Mouse (Mus musculus): ENCODE results near the gene Lsamp. TPM values are rescaled to one million over a fixed set of nuclear protein-coding genes. Genes with fewer than 3 reads are reported as not detected.

Lsamp gene
- total RNA-seq, 2 experiments from 2014 or later, result 5.7 to 7.0 TPM

- no peak for DNase-seq
Observed at GRCm38 (mm10) chr16:41551851-41552262, 1567.7 kb downstream of the Lsamp start.

- no peak for DNase-seq
Observed at GRCm38 (mm10) chr16:41557104-41557503, 1572.9 kb downstream of the Lsamp start.

GRCm38 (mm10) chr16:41565233-41565632 lies 1581.1 kb downstream of the Lsamp start:
- no peak for DNase-seq

GRCm38 (mm10) chr16:41588675-41589301 lies 1604.6 kb downstream of the Lsamp start:
- DNase-seq, result no peak

GRCm38 (mm10) chr16:41612229-41612628 lies 1628.1 kb downstream of the Lsamp start:
- DNase-seq, result no peak

GRCm38 (mm10) chr16:41623871-41624270 lies 1639.7 kb downstream of the Lsamp start:
- no peak for DNase-seq

GRCm38 (mm10) chr16:41633898-41634297 lies 1649.7 kb downstream of the Lsamp start:
- DNase-seq, result no peak

- no peak for DNase-seq
Observed at GRCm38 (mm10) chr16:41640876-41641275, 1656.7 kb downstream of the Lsamp start.

- DNase-seq, result no peak
Observed at GRCm38 (mm10) chr16:41653261-41653660, 1669.1 kb downstream of the Lsamp start.

- no peak for DNase-seq
Observed at GRCm38 (mm10) chr16:41674316-41675038, 1690.3 kb downstream of the Lsamp start.

- no peak for DNase-seq
Observed at GRCm38 (mm10) chr16:41675774-41676173, 1691.6 kb downstream of the Lsamp start.

- peak; percentile 1 to 44 for DNase-seq
Observed at GRCm38 (mm10) chr16:41692435-41692834, 1708.3 kb downstream of the Lsamp start.

- no peak for DNase-seq
Observed at GRCm38 (mm10) chr16:41701790-41702428, 1717.7 kb downstream of the Lsamp start.

- DNase-seq, result no peak
Observed at GRCm38 (mm10) chr16:41728900-41729585, 1744.9 kb downstream of the Lsamp start.

GRCm38 (mm10) chr16:41729911-41730310 lies 1745.8 kb downstream of the Lsamp start:
- no peak for DNase-seq

GRCm38 (mm10) chr16:41745037-41745436 lies 1760.9 kb downstream of the Lsamp start:
- peak; percentile 7 to 8 for DNase-seq

- DNase-seq, result no peak
Observed at GRCm38 (mm10) chr16:41746235-41746911, 1762.2 kb downstream of the Lsamp start.

- DNase-seq, result no peak
Observed at GRCm38 (mm10) chr16:41747874-41748273, 1763.7 kb downstream of the Lsamp start.

- no peak for DNase-seq
Observed at GRCm38 (mm10) chr16:41748759-41749158, 1764.6 kb downstream of the Lsamp start.

GRCm38 (mm10) chr16:41764285-41764684 lies 1780.1 kb downstream of the Lsamp start:
- DNase-seq, result no peak

- no peak for DNase-seq
Observed at GRCm38 (mm10) chr16:41771427-41772125, 1787.4 kb downstream of the Lsamp start.
